ENCODE assay signal across 8 mouse cellular contexts in genomic region chr17:44618175-44618574, GRCm38 (mm10).
A peak's percentile ranks its signal among the peaks of the same experiment; 100 is the strongest.
DNase-seq lines count a peak whose midpoint lies in the region; ATAC-seq lines count a peak whose summit lies in the region.

No protein-coding gene starts in this region.

- H3K4me3 ChIP-seq in forebrain, embryonic 14.5 days (ENCODE audit: low read depth, low read length), result no peak overlapping the region
- H3K4me3 ChIP-seq in heart, embryonic 16.5 days (ENCODE audit: low read length), result no peak overlapping the region

- peaks cover 6% of the 10 kb centered on the region for H3K4me1 ChIP-seq in forebrain, embryonic 14.5 days (ENCODE audit: control insufficient read depth, insufficient read depth, low read length)
- H3K4me1 ChIP-seq in heart, embryonic 16.5 days (ENCODE audit: control insufficient read depth, insufficient read depth, low read length), result no peaks in the 10 kb centered on the region; the same call in 1 of the 2 replicates

- no peaks in the 10 kb centered on the region for H3K36me3 ChIP-seq in forebrain, embryonic 14.5 days (ENCODE audit: control insufficient read depth, insufficient read depth, low read length)
- H3K36me3 ChIP-seq in heart, embryonic 16.5 days (ENCODE audit: control insufficient read depth, insufficient read depth), result no peaks in the 10 kb centered on the region

- peak; percentile 38; the same call in 1 of the 2 replicates for ATAC-seq in forebrain, embryonic 14.5 days
- no peak for ATAC-seq in heart, embryonic 16.5 days (replicated peaks; ENCODE audit: extremely low read depth, insufficient read depth, low FRiP score)

- H3K4me2 ChIP-seq in forebrain, embryonic 14.5 days (ENCODE audit: low read length), result no peak overlapping the region
- H3K4me2 ChIP-seq in heart, embryonic 16.5 days (ENCODE audit: low read depth, low read length), result 0 out of 2 replicates have a peak overlapping the region, but pooled peaks have one; percentile 12

- WGBS in forebrain, embryonic 14.5 days, result 58% methylated on average over 10 of the region's 10 CpGs
- 46% methylated on average over 10 of the region's 10 CpGs for WGBS in heart, embryonic 16.5 days

- peak; percentile 83 for DNase-seq in layer of hippocampus, adult 11-12 months (ENCODE audit: low spot score)
- DNase-seq in layer of hippocampus, adult 9-10 months (ENCODE audit: low spot score), result no peak
- peak; percentile 36 for DNase-seq in forebrain, embryonic 14.5 days (ENCODE audit: low spot score)
- peak; percentile 61 to 82 for DNase-seq in layer of hippocampus, adult 18-20 months (ENCODE audit: low spot score in 2 of 2)
- DNase-seq in lung, postnatal 36 days, result peak; percentile 46
- no peak for DNase-seq in spleen, adult 18-20 months
- DNase-seq in MN1 (ENCODE audit: low spot score), result no peak

- no peak overlapping the region for H3K27ac ChIP-seq in forebrain, embryonic 14.5 days (ENCODE audit: low read depth, low read length)
- H3K27ac ChIP-seq in heart, embryonic 16.5 days (ENCODE audit: low read length), result no peak overlapping the region

- H3K9me3 ChIP-seq in forebrain, embryonic 14.5 days (replicated peaks; ENCODE audit: control insufficient read depth, low read length), result no peaks in the 10 kb centered on the region
- 0 out of 2 replicates have a peak, but pooled peaks cover 3% of the 10 kb centered on the region for H3K9me3 ChIP-seq in heart, embryonic 16.5 days (replicated peaks; ENCODE audit: control insufficient read depth, low read length)

- H3K9ac ChIP-seq in forebrain, embryonic 14.5 days (ENCODE audit: low read length), result no peak overlapping the region
- H3K9ac ChIP-seq in heart, embryonic 16.5 days (ENCODE audit: low read length), result no peak overlapping the region

- H3K27me3 ChIP-seq in forebrain, embryonic 14.5 days (replicated peaks; ENCODE audit: control insufficient read depth, insufficient read depth, low read length), result no peaks in the 10 kb centered on the region
- H3K27me3 ChIP-seq in heart, embryonic 16.5 days (ENCODE audit: control insufficient read depth, insufficient read depth, low read length), result no peaks in the 10 kb centered on the region

Comparison
In these comparisons a context has a peak if more than half of its experiments do, and no peak if none do; other contexts are left out.
1. DNase-seq: peak in layer of hippocampus, adult 11-12 months (single experiment), forebrain, embryonic 14.5 days (single experiment), layer of hippocampus, adult 18-20 months (2 of 2) and lung, postnatal 36 days (single experiment); none in layer of hippocampus, adult 9-10 months (single experiment), spleen, adult 18-20 months (0 of 2) and MN1 (single experiment).